Mouse (Mus musculus) hindbrain, embryonic 12.5 days (tissue): ENCODE data around the gene Saa4. TPM values are rescaled to one million over a fixed set of nuclear protein-coding genes. Genes with fewer than 3 reads are reported as not detected.

Experiments used
- ATAC-seq: fragments of 200-750 bp; cut with Nextera tagmentation; 2 replicates; pipeline ENCODE4 v1.8.0; 2017; ENCODE audit warnings: moderate TSS enrichment; ENCODE audit not compliant: low FRiP score
- H3K27ac ChIP-seq: fragments of 300-500 bp; sonication (generic); 2 replicates; pipeline ENCODE4 v1.5.1; 2016; ENCODE audit warnings: mild to moderate bottlenecking
- H3K27me3 ChIP-seq: fragments of 300-500 bp; sonication (generic); 2 replicates; pipeline ENCODE4 v1.6.1; 2016; ENCODE audit warnings: mild to moderate bottlenecking
- H3K36me3 ChIP-seq: fragments of 300-500 bp; sonication (generic); 2 replicates; pipeline ENCODE4 v1.6.1; 2016; ENCODE audit warnings: mild to moderate bottlenecking
- H3K4me1 ChIP-seq: fragments of 300-500 bp; sonication (generic); 2 replicates; pipeline ENCODE4 v1.6.1; 2016
- H3K4me2 ChIP-seq: fragments of 300-500 bp; sonication (generic); replicated peaks from 2 replicates; pipeline ENCODE4 v1.6.1; 2016; ENCODE audit warnings: mild to moderate bottlenecking
- H3K4me3 ChIP-seq: fragments of 300-500 bp; sonication (generic); 2 replicates; pipeline ENCODE4 v1.5.1; 2016; ENCODE audit warnings: mild to moderate bottlenecking
- H3K9ac ChIP-seq: fragments of 300-500 bp; sonication (generic); 2 replicates; pipeline ENCODE4 v1.6.1; 2016; ENCODE audit warnings: mild to moderate bottlenecking, moderate library complexity
- H3K9me3 ChIP-seq: fragments of 300-500 bp; sonication (generic); replicated peaks from 2 replicates; pipeline ENCODE4 v1.6.1; 2016; ENCODE audit warnings: mild to moderate bottlenecking
- WGBS: fragments of 180-500 bp; shearing (Covaris S2); methylation state at CpG from one replicate; pipeline ENCODE4 v1.1.7; 2016; 5-methylcytosine and 5-hydroxymethylcytosine counted together
- polyA plus RNA-seq: library from polyadenylated mRNA; unstranded; fragments of >200 nt; fragmentation: Nextera tagmentation; extraction: Ambion mirVana; gene quantifications from 2 replicates; pipeline ENCODE4 v1.2.1, GENCODE M21; 2016

Gene Saa4
- polyA plus RNA-seq, 1 experiment from 2014 or later = not detected

DNA sequence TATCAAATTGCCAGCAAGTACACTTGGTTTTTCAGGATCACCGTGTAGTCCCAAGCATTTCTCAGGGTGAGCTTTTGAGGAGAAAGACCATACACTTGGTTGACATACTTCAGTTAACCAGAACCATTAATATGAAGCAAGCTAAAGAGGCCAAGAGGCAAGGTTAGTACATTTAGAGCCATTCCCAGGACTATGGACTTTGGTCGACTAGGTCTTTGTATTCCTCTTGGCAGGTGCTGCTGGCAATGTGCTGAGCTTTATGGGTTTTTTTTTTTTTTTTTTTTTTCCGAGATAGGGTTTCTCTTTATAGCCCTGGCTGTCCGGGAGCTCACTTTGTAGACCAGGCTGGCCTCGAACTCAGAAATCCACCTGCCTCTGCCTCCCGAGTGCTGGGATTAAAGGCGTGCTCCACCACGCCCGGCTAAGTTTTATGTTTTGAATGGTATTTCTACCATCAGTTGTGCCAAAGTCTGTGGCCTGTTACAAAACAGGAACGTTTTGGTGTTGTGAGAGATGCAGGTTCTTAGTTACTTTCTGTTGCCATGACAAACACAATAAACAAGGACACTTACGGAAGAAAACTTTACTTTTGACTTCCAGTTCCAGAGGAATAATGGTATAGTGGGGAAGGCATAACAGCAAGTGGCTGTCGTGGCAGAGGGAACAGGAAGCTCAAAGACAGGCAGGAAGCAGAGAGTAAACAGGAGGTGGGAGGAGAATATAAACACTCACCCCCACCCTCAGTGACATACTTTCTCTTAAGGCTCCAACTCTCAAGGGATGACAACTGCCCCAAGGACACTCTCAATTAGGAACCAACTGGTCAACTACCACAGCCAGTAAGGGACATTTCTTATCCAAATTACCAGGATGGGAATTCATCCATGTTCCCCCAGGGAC, 6.4 kb upstream of the Saa4 start:
- Histone ChIP-seq H3K27me3 (no peaks in the 10 kb centered on the region), H3K36me3 (no peaks in the 10 kb centered on the region), H3K4me3 (no peak overlapping the region), H3K9ac (no peak overlapping the region), H3K9me3 (no peaks in the 10 kb centered on the region), H3K4me2 (no peak overlapping the region), H3K27ac (no peak overlapping the region), H3K4me1 (no peaks in the 10 kb centered on the region)
- no peak for ATAC-seq
- 86% methylated on average over 12 of the region's 12 CpGs for WGBS

DNA sequence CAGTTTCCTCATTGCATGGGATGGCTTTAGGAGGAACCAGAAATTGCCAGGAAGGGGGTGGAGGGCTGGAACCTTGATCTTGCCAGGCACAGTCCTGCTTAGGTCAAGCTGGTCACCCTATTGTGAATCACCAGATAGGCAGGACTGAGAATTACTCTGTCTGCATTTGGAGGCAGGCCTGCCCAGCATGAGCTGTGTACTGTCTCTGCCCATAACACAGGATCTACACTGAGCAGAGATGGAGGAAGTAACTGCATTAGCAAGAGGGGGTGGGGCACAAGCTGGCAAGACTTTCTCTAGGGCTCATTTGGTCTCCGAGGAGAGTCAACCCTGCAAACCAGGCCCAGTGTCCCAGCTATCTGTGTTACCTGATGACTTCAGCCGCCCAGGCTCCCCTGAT, 2.6 kb upstream of the Saa4 start:
- H3K36me3 ChIP-seq = no peaks in the 10 kb centered on the region
- H3K27ac ChIP-seq = no peak overlapping the region
- H3K4me1 ChIP-seq = no peaks in the 10 kb centered on the region
- no peaks in the 10 kb centered on the region for H3K9me3 ChIP-seq
- no peaks in the 10 kb centered on the region for H3K27me3 ChIP-seq
- WGBS = 85% methylated on average over 2 of the region's 2 CpGs
- H3K4me3 ChIP-seq = no peak overlapping the region
- ATAC-seq = no peak
- H3K9ac ChIP-seq = no peak overlapping the region
- H3K4me2 ChIP-seq = no peak overlapping the region

DNA sequence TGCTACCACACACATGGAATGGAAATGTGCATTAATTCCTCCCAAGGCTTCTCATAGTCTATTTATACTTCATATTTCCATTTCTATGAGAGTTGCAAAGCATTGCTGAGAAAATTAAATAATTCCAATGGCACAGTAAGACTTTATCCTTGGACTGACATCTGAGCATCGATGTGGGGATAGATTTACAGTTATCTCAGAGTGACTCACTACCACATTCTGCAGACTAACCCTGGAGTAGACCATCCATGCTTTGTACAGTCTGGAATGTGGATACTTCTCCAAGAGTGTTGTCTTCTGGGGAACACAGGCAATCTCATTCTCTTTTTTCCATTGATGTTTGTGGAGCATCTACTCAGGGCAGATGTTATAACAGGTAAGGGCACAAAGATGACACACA, 4.8 kb downstream of the Saa4 start:
- no peak for ATAC-seq
- 0 out of 2 replicates have a peak, but pooled peaks cover 3% of the 10 kb centered on the region for H3K27me3 ChIP-seq
- WGBS = 81% methylated on average over 1 of the region's 1 CpGs
- H3K9ac ChIP-seq = no peak overlapping the region
- H3K27ac ChIP-seq = no peak overlapping the region
- no peak overlapping the region for H3K4me3 ChIP-seq
- H3K36me3 ChIP-seq = no peaks in the 10 kb centered on the region
- no peak overlapping the region for H3K4me2 ChIP-seq
- no peaks in the 10 kb centered on the region for H3K4me1 ChIP-seq
- no peaks in the 10 kb centered on the region for H3K9me3 ChIP-seq

DNA sequence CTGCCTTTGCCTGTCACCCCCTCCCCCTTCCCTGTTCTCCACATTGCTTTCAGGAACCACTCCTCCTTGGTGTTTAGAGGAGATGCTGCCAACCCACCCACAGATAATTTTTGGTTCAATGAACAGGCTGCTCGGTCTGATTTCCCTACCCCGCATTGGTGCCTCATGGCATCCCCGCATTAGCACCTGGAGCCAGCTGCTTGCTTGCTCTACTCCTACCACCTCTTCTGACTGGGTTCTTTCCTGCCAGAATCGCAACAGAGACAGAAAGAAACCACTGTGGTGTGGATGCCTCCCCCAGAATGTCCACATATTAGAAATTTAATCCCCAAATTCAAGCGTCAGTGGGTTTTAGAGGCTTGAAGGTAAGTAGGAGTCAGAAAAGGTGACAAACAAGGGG, 8.0 kb downstream of the Saa4 start:
- no peak overlapping the region for H3K27ac ChIP-seq
- H3K9ac ChIP-seq = no peak overlapping the region
- H3K27me3 ChIP-seq = 0 out of 2 replicates have a peak, but pooled peaks cover 5% of the 10 kb centered on the region
- H3K4me1 ChIP-seq = no peaks in the 10 kb centered on the region
- ATAC-seq = no peak
- no peak overlapping the region for H3K4me2 ChIP-seq
- no peaks in the 10 kb centered on the region for H3K36me3 ChIP-seq
- H3K9me3 ChIP-seq = no peaks in the 10 kb centered on the region
- 77% methylated on average over 5 of the region's 5 CpGs for WGBS
- H3K4me3 ChIP-seq = no peak overlapping the region

DNA sequence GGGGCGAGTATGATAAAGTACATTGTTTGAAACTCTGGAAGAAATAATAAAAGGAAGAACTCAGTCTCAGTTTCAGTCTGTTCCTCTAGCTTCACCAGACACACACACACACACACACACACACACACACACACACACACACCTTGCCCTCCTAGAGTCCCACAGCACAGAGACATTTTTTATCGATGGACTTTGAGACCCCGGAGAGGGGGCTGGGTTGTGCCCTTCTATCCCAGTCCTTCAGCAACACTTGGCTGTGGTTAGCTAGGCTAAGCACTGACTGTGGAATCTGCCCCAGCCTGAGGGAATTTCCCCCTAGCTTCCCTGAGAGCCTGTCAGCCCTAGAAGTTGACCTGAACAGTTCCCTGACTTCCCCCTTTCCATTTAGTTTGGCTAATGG, 8.6 kb downstream of the Saa4 start:
- ATAC-seq = no peak
- WGBS = 90% methylated on average over 3 of the region's 3 CpGs

DNA sequence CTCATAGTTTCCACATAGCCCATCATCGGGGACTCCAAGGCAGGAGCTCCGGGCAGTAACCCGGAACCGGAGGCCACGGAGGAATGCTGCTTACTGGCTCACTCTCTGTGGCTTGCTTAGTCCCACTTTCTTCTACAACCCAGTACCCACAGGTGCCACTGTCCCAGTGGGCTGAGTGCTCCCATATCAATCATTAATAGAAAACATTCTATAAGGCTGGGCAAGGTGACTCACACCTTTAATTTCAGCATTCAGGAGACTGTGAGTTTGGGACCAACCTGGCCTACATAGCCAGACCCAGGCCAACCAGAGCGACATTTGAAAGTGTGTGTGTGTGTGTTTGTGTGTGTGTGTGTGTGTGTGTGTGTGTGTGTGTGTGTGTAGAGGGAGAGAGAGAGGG, 9.0 kb downstream of the Saa4 start:
- ATAC-seq = no peak
- WGBS = 95% methylated on average over 6 of the region's 6 CpGs

More for the DNA sequence above, 8.6 kb downstream of the Saa4 start:
- H3K4me1 ChIP-seq = no peaks in the 10 kb centered on the region
- H3K9me3 ChIP-seq = no peaks in the 10 kb centered on the region
- no peaks in the 10 kb centered on the region for H3K36me3 ChIP-seq
- no peak overlapping the region for H3K4me2 ChIP-seq
- no peak overlapping the region for H3K27ac ChIP-seq
- 0 out of 2 replicates have a peak, but pooled peaks cover 5% of the 10 kb centered on the region for H3K27me3 ChIP-seq
- no peak overlapping the region for H3K9ac ChIP-seq
- H3K4me3 ChIP-seq = no peak overlapping the region

DNA sequence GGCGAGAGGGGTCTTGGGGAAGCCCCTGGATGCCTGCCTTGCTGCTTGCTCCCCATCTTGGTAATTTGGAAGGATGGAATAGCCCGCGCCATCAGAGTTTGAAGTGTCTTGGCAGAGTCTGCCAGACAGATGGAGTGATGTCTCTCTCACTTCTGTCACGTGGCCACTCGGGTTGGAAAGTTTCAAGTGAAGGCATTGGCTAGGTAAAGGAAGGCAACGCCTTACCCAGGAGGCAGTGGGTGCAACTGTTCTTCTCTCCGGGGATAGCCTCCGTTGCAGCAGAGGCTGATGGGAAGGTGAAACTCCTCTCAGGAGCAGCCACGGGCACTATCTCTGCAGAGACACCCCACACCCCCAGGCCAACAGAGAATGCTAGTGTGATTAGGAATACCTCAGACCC, 11.9 kb downstream of the Saa4 start:
- Histone ChIP-seq H3K4me2 (no peak overlapping the region), H3K36me3 (no peaks in the 10 kb centered on the region), H3K4me1 (no peaks in the 10 kb centered on the region), H3K9ac (no peak overlapping the region), H3K27me3 (0 out of 2 replicates have a peak, but pooled peaks cover 5% of the 10 kb centered on the region), H3K4me3 (no peak overlapping the region), H3K27ac (no peak overlapping the region), H3K9me3 (no peaks in the 10 kb centered on the region)
- WGBS = 77% methylated on average over 9 of the region's 9 CpGs
- ATAC-seq = no peak

More for the DNA sequence above, 9.0 kb downstream of the Saa4 start:
- H3K36me3 ChIP-seq = no peaks in the 10 kb centered on the region
- H3K9me3 ChIP-seq = no peaks in the 10 kb centered on the region
- H3K9ac ChIP-seq = no peak overlapping the region
- H3K27me3 ChIP-seq = 0 out of 2 replicates have a peak, but pooled peaks cover 5% of the 10 kb centered on the region
- H3K4me1 ChIP-seq = no peaks in the 10 kb centered on the region
- no peak overlapping the region for H3K4me3 ChIP-seq
- no peak overlapping the region for H3K4me2 ChIP-seq
- H3K27ac ChIP-seq = no peak overlapping the region

DNA sequence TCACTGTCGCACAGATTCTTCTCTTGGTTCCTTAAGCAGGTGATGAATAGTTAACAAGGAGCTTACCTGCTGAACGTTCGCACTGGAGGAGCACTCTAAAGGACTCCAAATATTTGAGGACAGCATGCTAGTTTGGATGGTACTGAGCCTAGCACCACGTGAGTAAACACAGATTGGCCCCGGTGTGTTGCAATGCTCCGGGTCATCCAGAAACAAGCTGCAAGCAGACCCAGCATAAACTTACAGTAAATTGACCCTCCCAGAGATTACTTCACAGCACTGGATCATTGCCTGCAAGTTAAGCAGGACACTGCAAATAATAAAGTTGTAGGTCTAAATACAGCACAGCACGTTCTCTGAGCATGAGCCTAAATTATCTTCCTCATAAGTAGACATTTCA, 12.9 kb downstream of the Saa4 start:
- H3K4me1 ChIP-seq = no peaks in the 10 kb centered on the region
- no peak overlapping the region for H3K4me2 ChIP-seq
- no peak overlapping the region for H3K9ac ChIP-seq
- H3K4me3 ChIP-seq = no peak overlapping the region
- no peak for ATAC-seq
- 0 out of 2 replicates have a peak, but pooled peaks cover 2% of the 10 kb centered on the region for H3K27me3 ChIP-seq
- no peaks in the 10 kb centered on the region for H3K36me3 ChIP-seq
- no peaks in the 10 kb centered on the region for H3K9me3 ChIP-seq
- H3K27ac ChIP-seq = no peak overlapping the region
- WGBS = 90% methylated on average over 7 of the region's 7 CpGs

DNA sequence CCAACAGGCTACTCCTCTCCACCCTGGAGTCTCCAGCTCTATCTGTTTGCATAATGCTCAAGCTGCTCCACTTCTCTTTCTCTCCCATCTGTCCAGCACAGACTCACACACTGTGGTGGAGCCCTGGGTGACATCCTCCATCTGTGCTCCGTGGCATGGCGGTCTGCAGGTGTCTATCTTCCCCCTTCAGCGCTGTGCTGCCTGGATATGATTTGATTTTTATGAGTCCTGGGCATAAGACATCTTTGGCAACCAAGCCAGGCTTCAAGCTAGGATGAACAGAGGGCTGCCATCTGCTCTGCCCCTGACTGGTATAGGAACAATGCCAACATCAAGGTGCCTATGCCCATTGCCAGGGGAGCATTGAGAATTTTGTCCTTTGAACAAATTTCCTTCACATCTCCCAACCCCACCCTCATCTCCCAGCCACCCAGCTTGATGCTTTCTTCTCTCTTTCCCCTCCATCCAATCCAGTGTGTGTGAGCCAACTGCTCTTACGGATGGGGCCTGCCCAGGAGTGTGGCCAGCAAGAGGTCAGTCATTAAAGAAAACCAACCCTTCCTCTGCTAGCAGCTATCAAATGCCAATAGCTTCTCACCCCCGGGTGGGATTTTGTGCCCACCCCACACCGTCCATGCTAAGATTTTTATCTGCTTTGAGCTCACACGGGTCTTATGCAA, 13.7 kb downstream of the Saa4 start:
- ATAC-seq = no peak
- H3K27me3 ChIP-seq = 0 out of 2 replicates have a peak, but pooled peaks cover 2% of the 10 kb centered on the region
- H3K4me2 ChIP-seq = no peak overlapping the region
- WGBS = 85% methylated on average over 7 of the region's 7 CpGs
- no peak overlapping the region for H3K4me3 ChIP-seq
- no peaks in the 10 kb centered on the region for H3K4me1 ChIP-seq
- H3K27ac ChIP-seq = no peak overlapping the region
- H3K36me3 ChIP-seq = no peaks in the 10 kb centered on the region
- H3K9ac ChIP-seq = no peak overlapping the region
- H3K9me3 ChIP-seq = no peaks in the 10 kb centered on the region

DNA sequence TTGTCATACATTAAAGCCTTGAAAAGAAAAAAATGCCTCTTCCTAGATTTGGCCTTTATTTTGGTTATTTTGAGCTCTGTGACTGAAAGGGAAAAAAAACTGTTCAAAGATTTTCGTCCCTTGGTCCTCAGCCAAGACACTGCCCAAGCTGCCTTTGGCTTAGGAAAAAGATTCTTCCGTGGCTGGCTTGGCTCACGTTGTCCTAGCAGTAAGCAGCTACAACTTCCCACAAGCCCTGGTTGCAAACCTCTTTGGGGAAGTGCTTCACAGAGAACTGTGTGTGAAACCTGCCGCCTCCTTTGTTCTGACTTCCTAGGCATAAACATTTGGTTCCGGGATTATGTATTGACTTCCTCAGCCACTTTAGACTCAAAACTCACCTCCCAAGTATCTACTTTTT, 15.5 kb downstream of the Saa4 start:
- Histone ChIP-seq H3K27ac (no peak overlapping the region), H3K4me1 (no peaks in the 10 kb centered on the region), H3K36me3 (no peaks in the 10 kb centered on the region), H3K27me3 (peaks cover 5% of the 10 kb centered on the region; the same call in 1 of the 2 replicates), H3K4me2 (no peak overlapping the region), H3K9ac (no peak overlapping the region), H3K4me3 (no peak overlapping the region), H3K9me3 (no peaks in the 10 kb centered on the region)
- 74% methylated on average over 5 of the region's 5 CpGs for WGBS
- ATAC-seq = no peak

DNA sequence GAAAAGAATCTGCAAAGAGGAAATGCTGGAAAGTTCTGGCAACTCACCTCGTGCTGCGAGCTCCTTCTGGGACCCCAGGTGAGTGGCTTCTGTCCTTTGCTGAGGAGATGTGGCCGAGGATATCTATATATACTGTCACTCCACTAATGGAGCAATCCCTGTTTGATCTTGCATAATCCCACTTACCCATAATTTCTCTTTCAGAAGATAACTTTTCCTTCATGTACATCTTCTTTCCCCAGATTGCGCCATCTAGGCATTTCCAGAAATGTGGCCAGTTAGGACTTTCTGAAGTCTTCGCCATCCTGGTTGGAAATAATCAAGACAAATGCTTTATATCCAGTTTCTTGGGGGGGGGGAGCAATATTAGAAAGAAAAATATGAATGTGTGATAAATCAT, 16.8 kb downstream of the Saa4 start, which contains the start of gene Saa3:
Saa3 (minus strand) TSS at position 101 of the 400 bp plus-strand sequence.
- no peak for ATAC-seq
- peaks cover 5% of the 10 kb centered on the region; the same call in 1 of the 2 replicates for H3K27me3 ChIP-seq
- no peaks in the 10 kb centered on the region for H3K4me1 ChIP-seq
- WGBS = 87% methylated on average over 5 of the region's 5 CpGs
- no peaks in the 10 kb centered on the region for H3K36me3 ChIP-seq
- no peak within 1 kb of the TSS for H3K27ac ChIP-seq
- H3K4me2 ChIP-seq = no peak within 1 kb of the TSS
- no peak within 1 kb of the TSS for H3K4me3 ChIP-seq
- H3K9me3 ChIP-seq = no peaks in the 10 kb centered on the region
- no peak within 1 kb of the TSS for H3K9ac ChIP-seq

DNA sequence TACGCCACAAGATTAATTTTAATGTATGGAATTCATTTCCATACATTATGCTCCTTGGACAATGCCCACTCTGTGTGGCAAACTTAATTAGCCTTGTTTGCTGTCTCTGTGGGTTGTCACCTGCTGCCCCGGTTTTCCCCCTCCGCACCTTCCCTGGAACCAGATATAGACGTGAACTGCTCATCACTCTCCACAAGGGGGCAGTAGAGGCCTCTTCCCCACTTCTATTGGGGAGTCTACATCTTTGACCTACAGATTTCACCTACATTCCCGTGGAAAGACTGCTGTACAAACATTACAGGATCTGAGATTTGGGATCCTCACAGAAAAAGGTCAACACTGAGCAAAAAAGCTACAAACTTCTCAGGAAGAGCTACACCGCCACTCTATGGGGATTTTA, 17.9 kb downstream of the Saa4 start:
- H3K27ac ChIP-seq = no peak overlapping the region
- no peaks in the 10 kb centered on the region for H3K36me3 ChIP-seq
- no peak overlapping the region for H3K4me3 ChIP-seq
- 36% methylated on average over 6 of the region's 6 CpGs for WGBS
- H3K4me2 ChIP-seq = no peak overlapping the region
- no peaks in the 10 kb centered on the region for H3K9me3 ChIP-seq
- ATAC-seq = no peak
- H3K4me1 ChIP-seq = peaks cover 3% of the 10 kb centered on the region
- no peak overlapping the region for H3K9ac ChIP-seq
- H3K27me3 ChIP-seq = peaks cover 3% of the 10 kb centered on the region; the same call in 1 of the 2 replicates
